Mouse (Mus musculus) hindbrain, embryonic 12.5 days (tissue): ENCODE measurements around the gene Arhgap42. TPM values are rescaled to one million over a fixed set of nuclear protein-coding genes. Genes with fewer than 3 reads are reported as not detected.
A peak's percentile ranks its signal among the peaks of the same experiment; 100 is the strongest.

Experiments used
- ATAC-seq: fragments of 200-750 bp; cut with Nextera tagmentation; 2 replicates; pipeline ENCODE4 v1.8.0; 2017; ENCODE audit warnings: moderate TSS enrichment; ENCODE audit not compliant: low FRiP score
- H3K27ac ChIP-seq: fragments of 300-500 bp; sonication (generic); 2 replicates; pipeline ENCODE4 v1.5.1; 2016; ENCODE audit warnings: mild to moderate bottlenecking
- H3K27me3 ChIP-seq: fragments of 300-500 bp; sonication (generic); 2 replicates; pipeline ENCODE4 v1.6.1; 2016; ENCODE audit warnings: mild to moderate bottlenecking
- H3K36me3 ChIP-seq: fragments of 300-500 bp; sonication (generic); 2 replicates; pipeline ENCODE4 v1.6.1; 2016; ENCODE audit warnings: mild to moderate bottlenecking
- H3K4me1 ChIP-seq: fragments of 300-500 bp; sonication (generic); 2 replicates; pipeline ENCODE4 v1.6.1; 2016
- H3K4me2 ChIP-seq: fragments of 300-500 bp; sonication (generic); replicated peaks from 2 replicates; pipeline ENCODE4 v1.6.1; 2016; ENCODE audit warnings: mild to moderate bottlenecking
- H3K4me3 ChIP-seq: fragments of 300-500 bp; sonication (generic); 2 replicates; pipeline ENCODE4 v1.5.1; 2016; ENCODE audit warnings: mild to moderate bottlenecking
- H3K9ac ChIP-seq: fragments of 300-500 bp; sonication (generic); 2 replicates; pipeline ENCODE4 v1.6.1; 2016; ENCODE audit warnings: mild to moderate bottlenecking, moderate library complexity
- H3K9me3 ChIP-seq: fragments of 300-500 bp; sonication (generic); replicated peaks from 2 replicates; pipeline ENCODE4 v1.6.1; 2016; ENCODE audit warnings: mild to moderate bottlenecking
- whole genome bisulfite sequencing: fragments of 180-500 bp; shearing (Covaris S2); methylation state at CpG from one replicate; pipeline ENCODE4 v1.1.7; 2016; 5-methylcytosine and 5-hydroxymethylcytosine counted together
- polyA plus RNA-seq: library from polyadenylated mRNA; unstranded; fragments of >200 nt; fragmentation: Nextera tagmentation; extraction: Ambion mirVana; gene quantifications from 2 replicates; pipeline ENCODE4 v1.2.1, GENCODE M21; 2016

The Arhgap42 gene
- polyA plus RNA-seq, 1 experiment from 2014 or later, result 28.3 TPM

DNA sequence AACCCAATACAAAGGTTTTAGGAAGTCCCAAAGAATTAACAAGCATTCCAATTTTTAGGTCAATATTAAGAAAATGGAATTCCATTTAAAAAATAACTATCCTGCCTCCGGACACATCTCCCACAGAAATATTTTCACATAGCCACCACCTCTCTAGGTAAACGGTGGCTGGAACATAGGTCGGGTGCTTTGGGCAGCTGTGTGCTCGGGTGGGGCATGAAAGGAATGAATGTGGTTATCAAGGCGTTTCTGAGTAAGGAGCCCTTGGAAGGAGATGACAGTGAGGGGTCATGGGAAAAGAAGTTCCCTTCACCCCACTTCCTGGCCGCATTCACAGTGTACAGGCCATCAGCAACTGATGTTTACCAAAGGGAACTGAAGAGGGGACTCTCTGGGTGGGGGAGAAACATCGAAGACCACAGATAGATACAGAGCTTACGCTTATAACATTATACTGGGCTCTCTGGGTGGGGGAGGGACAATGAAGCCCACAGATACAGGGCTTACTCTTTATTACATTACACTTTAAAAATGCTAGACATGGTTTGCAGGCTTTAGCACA is 38.0 kb downstream of the Arhgap42 start:
- no peak for ATAC-seq

DNA sequence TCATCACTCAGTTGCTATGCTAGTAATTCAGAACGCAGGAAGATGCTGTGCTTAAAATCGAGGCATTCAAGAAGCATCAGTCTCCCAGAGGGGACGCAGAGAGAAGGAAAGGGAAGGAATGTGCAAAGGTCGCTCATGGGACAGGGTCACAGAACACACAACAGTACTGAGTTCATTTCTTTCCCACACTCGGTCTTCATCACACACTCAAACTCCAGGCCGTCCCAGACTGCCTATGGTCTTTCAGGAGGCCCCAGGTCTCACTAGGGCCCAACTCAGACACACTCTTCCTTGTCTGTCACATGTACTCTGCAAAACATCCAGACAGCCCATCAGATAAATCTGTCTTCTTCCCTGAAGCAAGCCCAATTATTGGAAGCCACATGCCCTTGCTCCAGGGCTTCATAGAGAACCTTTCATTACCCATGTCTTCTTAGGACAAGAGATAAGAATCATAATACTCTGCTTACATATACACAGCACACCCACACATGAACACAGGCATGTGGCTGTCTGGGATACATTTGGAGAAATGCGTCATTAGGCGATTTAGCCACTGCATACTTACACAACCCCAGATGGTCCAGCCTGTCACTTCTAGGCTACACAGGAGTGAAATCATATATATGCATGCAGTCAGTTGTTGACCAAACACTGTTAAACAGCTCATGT is 39.6 kb downstream of the Arhgap42 start:
- Histone ChIP-seq H3K4me3 (no peak overlapping the region), H3K27me3 (no peaks in the 10 kb centered on the region), H3K36me3 (no peaks in the 10 kb centered on the region), H3K27ac (0 out of 2 replicates have a peak overlapping the region, but pooled peaks have one; percentile 40), H3K4me1 (peaks cover 16% of the 10 kb centered on the region), H3K4me2 (no peak overlapping the region), H3K9me3 (no peaks in the 10 kb centered on the region), H3K9ac (no peak overlapping the region)
- ATAC-seq, result no peak
- 35% methylated on average over 8 of the region's 8 CpGs for WGBS

More for the DNA sequence above, 38.0 kb downstream of the Arhgap42 start:
- Histone ChIP-seq H3K4me2 (no peak overlapping the region), H3K4me3 (no peak overlapping the region), H3K27ac (no peak overlapping the region), H3K9me3 (no peaks in the 10 kb centered on the region), H3K36me3 (no peaks in the 10 kb centered on the region), H3K27me3 (no peaks in the 10 kb centered on the region), H3K4me1 (peaks cover 16% of the 10 kb centered on the region), H3K9ac (no peak overlapping the region)
- WGBS, result 65% methylated on average over 8 of the region's 8 CpGs

DNA sequence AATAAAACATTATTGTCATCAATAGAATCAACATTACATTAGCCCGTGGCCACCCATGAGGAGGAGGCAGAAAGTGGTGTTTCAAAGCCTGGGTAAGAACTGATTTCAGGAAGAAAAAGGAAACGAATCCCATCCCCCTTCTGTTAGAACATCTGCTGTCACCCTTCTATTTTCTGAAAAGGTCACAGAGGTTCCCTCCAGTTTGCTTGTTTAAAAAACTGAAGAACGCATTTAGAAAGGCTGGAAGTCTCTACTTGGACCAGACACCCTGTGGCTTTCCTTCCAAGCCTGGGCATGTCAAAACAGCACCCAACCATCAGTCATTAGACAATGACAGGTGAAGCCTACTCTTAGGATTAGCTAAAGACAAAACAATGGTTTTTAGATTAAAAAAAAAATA is 40.3 kb downstream of the Arhgap42 start:
- H3K27me3 ChIP-seq, result no peaks in the 10 kb centered on the region
- WGBS, result 11% methylated on average over 3 of the region's 3 CpGs
- H3K27ac ChIP-seq, result no peak overlapping the region
- H3K9ac ChIP-seq, result no peak overlapping the region
- H3K4me2 ChIP-seq, result no peak overlapping the region
- H3K4me1 ChIP-seq, result peaks cover 16% of the 10 kb centered on the region
- H3K36me3 ChIP-seq, result no peaks in the 10 kb centered on the region
- no peak for ATAC-seq
- no peak overlapping the region for H3K4me3 ChIP-seq
- no peaks in the 10 kb centered on the region for H3K9me3 ChIP-seq

DNA sequence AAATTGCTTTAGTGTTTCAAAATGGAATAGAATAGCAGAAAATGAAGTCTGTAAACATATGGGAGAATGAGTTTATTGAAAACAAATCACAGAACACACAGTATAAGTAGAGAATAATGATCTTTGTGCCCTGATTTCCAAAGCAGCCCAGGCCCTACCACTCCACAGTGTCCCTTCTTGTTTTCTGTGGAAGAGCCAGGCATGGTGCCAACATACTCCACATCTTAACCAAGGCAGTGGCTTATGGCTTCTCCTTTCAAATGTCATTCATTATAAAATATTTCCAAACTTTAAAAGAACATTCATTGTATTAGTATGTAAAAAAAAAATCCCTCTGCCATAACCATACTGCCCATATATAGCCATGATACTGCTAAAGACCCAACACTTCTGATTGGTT is 42.9 kb downstream of the Arhgap42 start:
- H3K27ac ChIP-seq, result no peak overlapping the region
- no peak for ATAC-seq
- no peaks in the 10 kb centered on the region for H3K9me3 ChIP-seq
- no peak overlapping the region for H3K4me3 ChIP-seq
- peaks cover 16% of the 10 kb centered on the region for H3K4me1 ChIP-seq
- no peak overlapping the region for H3K9ac ChIP-seq
- H3K4me2 ChIP-seq, result no peak overlapping the region
- H3K36me3 ChIP-seq, result no peaks in the 10 kb centered on the region
- no peaks in the 10 kb centered on the region for H3K27me3 ChIP-seq

DNA sequence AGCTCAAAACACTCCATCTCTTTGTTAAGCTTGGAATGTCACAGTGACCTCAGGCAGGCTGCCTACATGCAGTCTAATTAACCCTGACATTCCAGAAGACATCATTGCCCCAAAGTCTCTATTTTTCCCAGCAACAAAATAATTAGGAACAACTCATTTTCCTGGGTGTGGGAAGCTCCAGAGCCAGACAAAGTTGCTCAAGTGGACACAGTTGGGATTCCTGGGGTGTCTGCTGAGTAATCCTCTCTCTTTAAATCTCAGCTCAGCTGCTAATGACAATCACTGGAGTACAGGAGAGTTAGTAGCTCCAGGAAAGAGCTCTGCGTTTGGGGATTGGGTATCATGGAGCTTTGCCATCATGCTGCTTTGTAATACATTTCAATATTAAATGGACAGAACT is 44.4 kb downstream of the Arhgap42 start:
- Histone ChIP-seq H3K4me3 (no peak overlapping the region), H3K4me1 (peaks cover 13% of the 10 kb centered on the region), H3K36me3 (no peaks in the 10 kb centered on the region), H3K4me2 (no peak overlapping the region), H3K27ac (no peak overlapping the region), H3K27me3 (no peaks in the 10 kb centered on the region), H3K9me3 (no peaks in the 10 kb centered on the region), H3K9ac (no peak overlapping the region)
- no peak for ATAC-seq
- WGBS, result 50% methylated on average over 1 of the region's 1 CpGs

DNA sequence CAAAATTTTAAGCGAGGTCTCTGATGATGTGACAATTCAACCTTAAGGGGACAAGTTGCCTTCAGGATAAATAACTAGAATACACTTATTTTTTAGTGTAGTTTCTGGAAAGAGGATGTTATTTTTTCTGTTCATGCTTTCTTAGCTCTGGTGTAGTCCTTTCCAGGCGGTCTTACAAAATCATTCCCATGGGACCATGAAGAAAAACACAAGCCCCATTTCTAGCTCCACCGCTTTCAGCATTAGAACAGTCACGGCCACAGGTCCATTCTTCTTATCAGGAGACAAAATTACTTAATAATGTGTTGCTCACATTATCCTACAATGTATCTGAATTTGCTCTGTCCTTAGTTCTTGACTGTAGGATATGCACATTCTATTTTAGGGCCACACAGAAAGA is 46.2 kb downstream of the Arhgap42 start:
- ATAC-seq, result no peak
- Histone ChIP-seq H3K4me1 (no peaks in the 10 kb centered on the region), H3K9ac (no peak overlapping the region), H3K4me3 (no peak overlapping the region), H3K4me2 (no peak overlapping the region), H3K27ac (no peak overlapping the region), H3K36me3 (no peaks in the 10 kb centered on the region), H3K9me3 (no peaks in the 10 kb centered on the region), H3K27me3 (no peaks in the 10 kb centered on the region)
- 88% methylated on average over 4 of the region's 4 CpGs for WGBS

DNA sequence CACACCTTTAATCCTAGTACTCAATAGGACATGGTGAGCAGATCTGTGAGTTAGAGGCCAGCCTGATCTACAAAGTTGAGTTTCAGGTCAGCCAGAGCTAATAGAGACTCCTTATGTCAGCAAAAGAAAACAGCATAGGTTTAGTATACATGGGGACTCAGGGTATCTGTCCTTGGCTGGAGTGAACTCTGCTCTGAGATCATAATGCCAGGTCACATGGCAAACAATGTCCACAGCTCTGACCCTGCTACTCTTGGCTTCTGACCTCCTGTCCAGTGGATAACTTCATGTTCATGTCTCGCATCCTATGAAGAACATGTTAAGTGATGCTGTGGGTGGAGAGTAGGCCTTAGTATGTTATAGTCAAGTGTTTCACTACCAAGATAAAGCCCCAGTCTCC is 48.1 kb downstream of the Arhgap42 start:
- Histone ChIP-seq H3K4me1 (no peaks in the 10 kb centered on the region), H3K9ac (no peak overlapping the region), H3K27ac (no peak overlapping the region), H3K4me2 (no peak overlapping the region), H3K9me3 (no peaks in the 10 kb centered on the region), H3K27me3 (no peaks in the 10 kb centered on the region), H3K4me3 (no peak overlapping the region), H3K36me3 (no peaks in the 10 kb centered on the region)
- ATAC-seq, result no peak
- WGBS, result 81% methylated on average over 1 of the region's 1 CpGs

DNA sequence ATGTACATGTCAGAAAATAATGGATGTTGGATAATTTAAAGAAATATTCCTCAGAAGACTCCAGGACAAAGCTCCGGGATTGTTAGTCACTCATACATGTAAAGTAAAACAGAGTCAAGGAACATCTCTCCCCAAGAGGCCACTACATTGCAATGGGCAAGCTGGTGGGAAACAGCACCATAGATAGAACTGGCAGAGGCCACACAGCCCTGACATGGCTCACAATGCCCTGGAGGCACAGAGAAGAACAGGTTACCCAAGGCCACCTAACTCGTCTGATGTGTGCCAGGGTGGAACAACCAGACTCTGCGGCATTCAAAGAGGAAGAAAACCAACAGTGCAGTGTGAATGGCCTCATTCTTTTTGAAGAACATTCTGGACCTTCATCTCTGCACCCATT is 50.7 kb downstream of the Arhgap42 start:
- 80% methylated on average over 3 of the region's 3 CpGs for WGBS
- H3K4me1 ChIP-seq, result no peaks in the 10 kb centered on the region
- no peaks in the 10 kb centered on the region for H3K9me3 ChIP-seq
- H3K27ac ChIP-seq, result no peak overlapping the region
- ATAC-seq, result no peak
- no peaks in the 10 kb centered on the region for H3K36me3 ChIP-seq
- no peak overlapping the region for H3K4me3 ChIP-seq
- H3K4me2 ChIP-seq, result no peak overlapping the region
- H3K9ac ChIP-seq, result no peak overlapping the region
- H3K27me3 ChIP-seq, result no peaks in the 10 kb centered on the region

DNA sequence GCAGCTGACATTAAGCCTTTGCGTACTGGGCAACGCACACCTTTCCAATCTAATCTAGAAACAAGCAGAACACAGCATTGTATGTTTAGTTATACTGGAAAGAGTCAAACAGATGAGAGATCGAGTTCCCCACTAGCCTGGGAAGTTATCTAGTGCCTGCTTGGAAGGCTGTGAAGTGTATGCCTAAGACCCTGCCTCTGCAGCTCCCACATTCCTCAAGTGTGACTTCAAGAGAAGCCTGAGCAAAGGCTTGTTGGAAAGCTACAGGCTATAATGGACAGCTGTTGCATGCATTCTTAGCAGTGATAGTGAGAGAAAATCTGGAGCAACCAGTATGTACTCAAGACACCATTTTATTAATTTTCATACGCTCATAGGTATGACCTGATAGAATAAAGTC is 61.2 kb downstream of the Arhgap42 start:
- no peaks in the 10 kb centered on the region for H3K36me3 ChIP-seq
- H3K4me1 ChIP-seq, result no peaks in the 10 kb centered on the region
- WGBS, result 86% methylated on average over 4 of the region's 4 CpGs
- no peak for ATAC-seq
- no peaks in the 10 kb centered on the region for H3K27me3 ChIP-seq
- H3K9me3 ChIP-seq, result no peaks in the 10 kb centered on the region
- H3K4me3 ChIP-seq, result no peak overlapping the region
- no peak overlapping the region for H3K9ac ChIP-seq
- no peak overlapping the region for H3K27ac ChIP-seq
- no peak overlapping the region for H3K4me2 ChIP-seq

DNA sequence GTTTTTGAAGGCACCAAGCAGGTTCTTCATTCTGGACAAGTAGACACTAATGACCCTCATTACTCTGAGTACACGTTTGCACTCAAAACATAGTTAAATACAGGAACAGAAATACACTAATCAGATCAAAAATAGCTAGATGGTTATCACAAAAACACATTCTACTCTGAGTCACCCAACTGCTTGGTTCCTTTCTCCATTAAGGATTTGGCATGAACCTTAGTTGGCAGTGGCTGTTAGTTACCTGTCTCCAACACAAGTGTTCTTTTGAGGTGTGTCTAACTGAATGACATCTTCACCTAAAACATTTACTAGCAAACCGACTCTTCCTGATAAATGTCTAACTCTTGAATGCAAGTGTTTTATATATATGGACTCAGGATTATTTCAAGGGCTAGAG is 64.0 kb downstream of the Arhgap42 start:
- ATAC-seq, result no peak
- WGBS, result 83% methylated on average over 2 of the region's 2 CpGs
- no peaks in the 10 kb centered on the region for H3K9me3 ChIP-seq
- H3K9ac ChIP-seq, result no peak overlapping the region
- no peaks in the 10 kb centered on the region for H3K4me1 ChIP-seq
- no peak overlapping the region for H3K4me3 ChIP-seq
- H3K36me3 ChIP-seq, result no peaks in the 10 kb centered on the region
- H3K27ac ChIP-seq, result no peak overlapping the region
- no peaks in the 10 kb centered on the region for H3K27me3 ChIP-seq
- no peak overlapping the region for H3K4me2 ChIP-seq

DNA sequence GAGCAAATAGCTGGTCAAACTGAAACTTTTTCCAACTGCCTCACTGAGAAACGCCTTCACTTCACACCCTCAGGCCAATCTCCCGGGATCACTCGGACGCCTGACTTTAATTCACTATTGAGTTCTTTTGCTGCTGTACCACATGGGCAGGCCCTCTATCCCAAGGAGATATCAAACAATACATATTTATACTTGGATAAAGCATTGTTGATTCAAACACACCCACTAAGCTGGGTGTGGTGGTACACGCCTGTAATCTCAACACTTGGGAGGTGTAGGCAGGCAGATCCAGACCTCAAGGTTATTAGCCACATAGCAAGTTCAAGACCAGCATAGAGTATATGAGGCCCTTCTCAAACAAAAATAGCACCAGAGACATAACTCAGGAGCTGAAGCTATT is 64.7 kb downstream of the Arhgap42 start:
- H3K36me3 ChIP-seq, result no peaks in the 10 kb centered on the region
- no peak overlapping the region for H3K4me2 ChIP-seq
- no peak overlapping the region for H3K4me3 ChIP-seq
- no peak overlapping the region for H3K9ac ChIP-seq
- H3K27ac ChIP-seq, result no peak overlapping the region
- no peaks in the 10 kb centered on the region for H3K9me3 ChIP-seq
- no peaks in the 10 kb centered on the region for H3K4me1 ChIP-seq
- ATAC-seq, result no peak
- WGBS, result 87% methylated on average over 5 of the region's 5 CpGs
- no peaks in the 10 kb centered on the region for H3K27me3 ChIP-seq

DNA sequence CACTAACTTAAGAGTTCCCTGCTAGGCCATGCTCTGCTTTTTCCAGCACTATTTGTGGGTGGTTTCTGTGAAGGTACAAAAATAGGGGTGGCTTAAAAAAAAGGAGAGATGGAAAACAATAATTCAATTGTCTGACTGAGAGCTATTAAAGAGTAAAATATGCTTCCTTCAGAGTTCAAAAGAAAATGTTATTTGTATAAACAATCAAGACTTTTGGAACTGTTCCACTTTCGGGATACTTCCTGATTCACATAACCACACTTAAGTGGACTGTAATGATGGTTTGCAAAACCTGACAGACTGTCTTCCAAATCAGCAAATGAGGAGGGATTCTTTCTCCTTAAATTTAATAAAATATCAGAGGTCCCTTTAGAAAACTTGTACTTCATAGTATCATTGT is 65.8 kb downstream of the Arhgap42 start:
- H3K9me3 ChIP-seq, result no peaks in the 10 kb centered on the region
- no peaks in the 10 kb centered on the region for H3K36me3 ChIP-seq
- no peak overlapping the region for H3K4me2 ChIP-seq
- H3K9ac ChIP-seq, result no peak overlapping the region
- H3K4me3 ChIP-seq, result no peak overlapping the region
- no peaks in the 10 kb centered on the region for H3K4me1 ChIP-seq
- no peak overlapping the region for H3K27ac ChIP-seq
- ATAC-seq, result no peak
- no peaks in the 10 kb centered on the region for H3K27me3 ChIP-seq
- 93% methylated on average over 1 of the region's 1 CpGs for WGBS

DNA sequence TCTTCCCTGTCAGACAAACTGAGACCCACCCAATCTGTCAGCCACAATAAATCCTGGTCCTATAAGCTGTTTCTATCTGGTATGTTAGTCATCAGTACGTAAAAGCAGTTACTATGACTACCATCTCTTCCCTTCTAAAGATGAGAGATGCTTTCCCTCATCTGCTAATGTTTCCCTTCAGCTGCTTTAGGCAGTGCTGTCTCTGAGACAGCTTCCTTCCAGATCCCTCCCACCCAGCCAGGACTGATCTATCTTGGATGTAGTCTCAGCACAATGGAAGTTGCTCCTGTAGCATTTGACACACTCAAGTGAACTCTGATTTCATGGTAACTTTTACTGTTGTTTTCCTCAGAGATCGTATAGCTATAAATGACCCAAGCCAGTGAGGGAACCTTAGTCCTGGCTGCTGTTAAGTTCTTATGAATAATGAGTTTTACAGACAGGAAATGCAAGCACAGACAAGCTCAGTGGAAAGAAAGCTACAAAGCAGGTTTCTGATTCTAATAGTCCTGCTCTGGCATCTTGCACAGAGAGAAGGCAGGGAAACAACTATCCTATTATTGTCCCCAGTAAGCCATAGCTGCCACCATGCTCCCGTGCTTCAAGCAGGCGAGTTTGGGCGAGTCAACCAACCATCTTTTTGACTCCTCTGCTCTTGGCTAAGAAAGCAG is 67.6 kb downstream of the Arhgap42 start:
- ATAC-seq, result no peak
- H3K36me3 ChIP-seq, result no peaks in the 10 kb centered on the region

More for the DNA sequence above, 67.6 kb downstream of the Arhgap42 start:
- Histone ChIP-seq H3K4me3 (no peak overlapping the region), H3K4me2 (no peak overlapping the region), H3K9me3 (no peaks in the 10 kb centered on the region), H3K4me1 (no peaks in the 10 kb centered on the region), H3K9ac (no peak overlapping the region), H3K27ac (no peak overlapping the region), H3K27me3 (no peaks in the 10 kb centered on the region)
- WGBS, result 80% methylated on average over 5 of the region's 5 CpGs
